Mouse (Mus musculus): ENCODE data around the gene Gm364.

Gm364 gene

DNA sequence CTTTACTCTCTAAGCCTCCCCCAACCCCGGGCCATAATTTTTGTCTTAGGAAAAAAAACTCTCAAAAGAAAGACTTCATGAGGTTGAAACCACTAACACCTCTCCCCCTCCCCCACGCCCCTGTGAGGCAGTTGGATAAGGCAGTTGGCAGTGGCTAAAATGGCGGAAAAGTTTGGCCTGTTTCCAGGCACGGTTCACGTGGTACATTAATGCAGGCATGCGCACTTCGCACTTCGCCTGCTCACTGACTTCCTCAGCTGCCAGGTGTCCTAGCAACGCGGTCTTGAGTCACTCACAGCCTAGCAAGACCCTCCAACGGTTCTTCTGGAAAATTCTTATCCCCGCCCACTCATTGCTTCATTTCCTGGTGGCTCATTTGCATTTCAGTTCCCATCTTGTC lies at the start of gene Gm364:
Gene Gm364, plus strand, starts transcription at position 386 of the 400 bp plus-strand sequence.
- DNase-seq (ENCODE audit: low read depth), result no peak

- no peak for DNase-seq (ENCODE audit: low read depth)
Observed at GRCm38 (mm10) chrX:57359316-57359715, 49.6 kb upstream of the Gm364 start.

GRCm38 (mm10) chrX:57364891-57365569 lies 43.9 kb upstream of the Gm364 start:
- DNase-seq (ENCODE audit: low read depth), result no peak

- DNase-seq (ENCODE audit: low read depth), result no peak
Observed at GRCm38 (mm10) chrX:57372965-57373364, 36.0 kb upstream of the Gm364 start.

GRCm38 (mm10) chrX:57373543-57373942 lies 35.4 kb upstream of the Gm364 start:
- DNase-seq (ENCODE audit: low read depth), result no peak

- DNase-seq (ENCODE audit: low read depth), result no peak
Observed at GRCm38 (mm10) chrX:57374029-57374428, 34.9 kb upstream of the Gm364 start.

DNA sequence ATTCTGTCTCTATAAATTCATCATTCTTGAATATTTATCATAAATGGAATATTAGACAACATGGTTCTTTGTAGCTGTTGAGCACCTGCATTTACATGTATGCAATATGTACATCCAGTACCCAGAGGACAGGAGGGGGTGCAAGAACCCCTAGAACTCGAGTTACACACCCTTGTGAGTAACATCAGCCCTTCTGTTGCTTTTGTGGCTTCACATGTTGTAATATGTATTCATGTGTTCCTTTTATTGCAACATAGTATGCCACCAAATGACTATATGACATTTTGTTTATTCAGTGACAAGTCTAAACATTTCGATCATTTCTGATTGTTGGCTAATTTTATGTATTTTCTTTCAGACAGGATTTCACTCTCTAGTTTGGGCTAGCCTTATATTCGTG lies 31.9 kb upstream of the Gm364 start:
- DNase-seq (ENCODE audit: low read depth), result no peak

DNA sequence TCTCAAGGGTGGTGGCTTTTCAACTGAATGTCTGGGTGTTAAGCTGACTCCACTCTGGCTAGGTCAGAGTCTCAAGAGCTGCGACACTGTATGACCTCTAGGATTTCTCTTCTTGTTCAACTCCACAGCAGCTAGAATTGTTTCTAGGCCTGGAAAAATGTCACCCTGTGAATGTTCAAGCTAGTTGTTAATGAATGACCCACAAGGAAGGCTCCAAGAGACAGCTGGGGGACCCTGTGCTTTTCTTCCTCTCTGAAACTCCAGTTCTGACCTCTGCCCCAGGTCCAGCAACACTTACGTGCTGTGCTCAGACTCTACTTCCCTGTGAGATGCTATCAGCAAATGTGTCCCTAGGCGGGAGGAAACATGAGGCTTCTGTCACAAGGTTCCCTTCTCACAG lies 30.4 kb upstream of the Gm364 start:
- no peak for DNase-seq (ENCODE audit: low read depth)

DNA sequence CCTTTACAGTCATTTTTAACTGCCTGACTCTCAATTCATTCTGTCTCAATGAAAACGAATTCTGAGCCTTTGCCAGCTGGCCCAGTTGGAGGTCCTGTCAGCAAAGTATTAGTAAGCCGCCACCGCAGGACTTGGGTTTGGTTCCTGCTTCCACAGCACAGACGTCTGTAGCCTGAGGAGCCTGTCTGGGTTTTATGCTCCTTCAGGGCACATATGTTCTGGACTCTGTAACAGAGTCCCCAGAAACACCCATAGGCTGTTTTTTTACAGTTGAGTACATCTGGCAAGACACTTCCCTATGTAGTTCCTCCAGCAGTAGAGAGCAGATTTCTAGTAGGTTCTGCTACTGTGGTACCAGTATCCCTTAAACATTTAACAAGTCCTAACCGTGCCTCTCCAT lies 28.0 kb upstream of the Gm364 start:
- no peak for DNase-seq (ENCODE audit: low read depth)

- DNase-seq (ENCODE audit: low read depth), result peak; percentile 89
Observed at GRCm38 (mm10) chrX:57392367-57393246, 16.3 kb upstream of the Gm364 start, which contains the start of gene Rbmx. Gene Rbmx (minus strand): TSS chrX:57393036.

- DNase-seq (ENCODE audit: low read depth), result no peak
Observed at GRCm38 (mm10) chrX:57393412-57393811, 15.5 kb upstream of the Gm364 start.

- no peak for DNase-seq (ENCODE audit: low read depth)
Observed at GRCm38 (mm10) chrX:57401388-57401787, 7.6 kb upstream of the Gm364 start.

DNA sequence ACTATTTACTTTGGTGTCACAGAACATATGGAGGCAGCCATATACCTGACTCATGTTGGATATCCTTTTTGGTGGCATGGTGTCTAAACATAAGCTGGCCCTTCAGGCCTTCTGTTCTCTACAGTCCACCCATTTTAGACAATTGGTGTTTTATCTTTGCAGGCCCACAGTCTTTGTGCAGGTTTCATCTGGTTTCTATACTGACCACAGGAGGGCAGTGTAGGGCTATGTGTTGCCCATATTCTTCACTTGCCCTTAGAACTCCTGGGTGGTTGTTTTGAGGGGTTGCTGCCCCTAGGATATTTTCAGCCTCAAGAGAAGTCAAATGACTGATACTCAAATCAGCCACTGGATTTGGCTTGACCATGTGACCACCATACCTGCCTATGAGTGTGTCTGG lies 5.3 kb upstream of the Gm364 start:
- DNase-seq (ENCODE audit: low read depth), result no peak

DNA sequence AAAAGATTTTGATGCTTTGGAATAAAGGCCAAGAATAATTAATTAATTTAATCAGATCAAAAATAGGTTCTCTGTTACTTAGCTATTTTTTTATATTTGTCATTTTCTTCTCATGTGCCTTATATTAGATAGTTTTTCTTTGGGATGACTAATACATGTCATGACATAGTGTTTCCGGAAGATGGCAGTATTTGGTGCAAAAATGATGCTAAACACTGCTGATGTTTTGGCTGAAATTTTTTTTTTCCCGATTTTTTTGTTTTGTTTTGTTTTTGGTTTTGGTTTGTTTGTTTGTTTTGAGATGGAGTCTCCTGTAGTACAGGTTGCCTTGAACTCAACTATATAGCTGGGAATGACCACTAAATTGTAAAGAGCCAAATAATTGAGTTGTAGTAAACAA lies 22.7 kb downstream of the Gm364 start:
- DNase-seq (ENCODE audit: low read depth), result no peak

DNA sequence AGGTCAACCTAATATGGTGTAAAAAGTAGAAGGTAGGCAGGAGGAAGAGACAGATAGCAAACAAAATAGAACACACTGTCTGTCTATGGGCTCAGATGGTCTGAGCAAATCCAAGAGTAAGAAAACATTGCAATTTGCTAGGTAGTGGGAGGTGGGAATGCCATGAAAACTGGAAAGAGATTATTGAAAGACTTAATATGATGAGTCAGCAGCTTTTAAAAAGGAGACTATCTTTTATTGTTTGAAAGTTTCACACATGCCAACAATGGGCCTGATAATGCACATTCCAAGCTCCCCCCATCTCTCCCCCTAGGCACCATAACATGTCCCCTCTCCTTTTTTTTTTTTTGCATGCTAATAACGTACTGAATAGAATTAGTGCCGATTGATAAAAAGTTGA lies 24.9 kb downstream of the Gm364 start:
- DNase-seq (ENCODE audit: low read depth), result no peak

DNA sequence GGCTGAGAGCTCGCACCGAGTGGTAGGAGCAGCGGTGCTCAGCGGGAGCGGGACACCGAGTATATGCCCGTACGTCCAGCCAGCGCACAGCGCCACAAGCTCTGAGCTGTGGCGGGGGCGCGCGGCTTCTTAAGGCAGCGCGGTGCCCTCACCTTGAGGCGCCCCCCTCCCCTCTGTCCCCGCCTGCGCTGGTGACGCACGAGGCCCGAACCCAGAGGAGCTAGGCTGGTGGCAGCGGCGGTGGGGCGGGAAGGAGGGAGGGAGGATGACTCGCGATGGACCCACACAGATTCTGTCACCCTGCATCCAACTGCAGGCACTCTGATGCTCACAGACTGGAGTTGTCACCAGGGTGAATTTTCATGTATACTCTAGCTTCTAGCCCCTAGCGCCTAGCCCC lies 94.7 kb downstream of the Gm364 start, which contains the start of gene Gpr101:
Gene Gpr101, minus strand, starts transcription at position 124 of the 400 bp plus-strand sequence.
- DNase-seq (ENCODE audit: low read depth), result no peak

DNA sequence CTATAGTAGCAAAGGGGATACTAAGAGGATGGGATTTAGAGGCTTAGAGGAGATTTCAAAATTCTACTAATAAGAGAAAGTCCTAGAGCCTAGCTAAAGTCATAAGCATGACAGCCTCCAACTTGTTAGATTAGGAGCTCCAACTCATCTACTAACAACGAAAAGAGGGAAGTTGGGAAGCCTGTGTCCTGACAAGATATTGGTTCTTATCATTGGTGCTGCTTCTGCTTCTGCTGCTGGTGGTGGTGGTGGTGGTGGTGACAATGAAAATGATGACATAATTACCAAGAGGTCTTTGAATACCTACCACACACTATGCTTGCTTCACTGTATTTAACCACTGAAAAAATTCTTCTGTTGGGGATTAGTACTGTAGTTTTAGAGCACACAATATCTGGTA lies 97.3 kb downstream of the Gm364 start:
- no peak for DNase-seq (ENCODE audit: low read depth)

- no peak for DNase-seq (ENCODE audit: low read depth)
Observed at GRCm38 (mm10) chrX:57521117-57522095, 112.5 kb downstream of the Gm364 start.
